Mouse (Mus musculus): ENCODE results near the gene Pkd1l3. TPM values are rescaled to one million over a fixed set of nuclear protein-coding genes. Genes with fewer than 3 reads are reported as not detected.

Gene Pkd1l3
- total RNA-seq (2023): 0.61 TPM

DNA sequence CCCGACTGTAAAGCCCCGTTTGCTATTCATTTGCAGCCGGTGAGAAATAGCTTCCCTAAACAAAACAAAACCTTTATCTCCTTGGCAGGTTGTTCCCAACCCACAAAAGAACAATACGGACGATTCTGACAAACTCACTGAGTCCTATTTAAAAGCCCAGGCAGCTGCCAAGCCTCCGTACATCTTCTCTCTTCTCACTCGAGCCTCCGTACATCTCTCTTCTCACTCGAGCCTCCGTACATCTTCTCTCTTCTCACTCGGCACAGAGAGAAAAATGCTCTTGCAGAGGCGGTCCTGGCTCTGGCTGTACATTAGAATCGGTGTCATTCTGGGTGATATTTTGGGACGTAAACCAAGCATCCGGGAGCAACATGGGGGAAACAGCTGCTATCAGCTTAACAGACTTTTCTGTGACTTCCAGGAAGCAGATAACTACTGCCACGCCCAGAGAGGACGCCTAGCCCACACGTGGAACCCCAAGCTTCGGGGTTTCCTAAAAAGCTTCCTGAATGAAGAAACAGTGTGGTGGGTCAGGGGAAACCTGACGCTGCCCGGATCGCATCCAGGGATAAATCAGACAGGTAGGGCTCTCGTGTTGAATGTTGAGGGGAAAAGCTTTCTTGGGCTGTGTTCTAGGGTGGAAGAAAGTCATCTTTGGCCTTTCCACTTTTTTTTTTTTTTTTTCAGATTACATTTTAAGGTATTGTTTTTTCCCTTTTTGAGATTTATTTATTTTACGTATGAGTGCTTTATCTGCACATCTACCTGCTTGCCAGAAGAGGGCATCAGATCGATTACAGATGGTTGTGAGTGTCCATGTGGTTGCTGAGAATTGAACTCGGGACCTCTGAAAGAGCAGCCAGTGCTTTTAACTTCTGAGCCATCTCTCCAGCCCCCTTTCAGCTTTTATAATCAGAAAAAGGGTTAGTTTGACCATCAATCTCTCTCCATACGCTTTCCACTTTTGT, at the start of gene Pkd1l3:
TSS of gene Pkd1l3 (plus strand) at position 275 of the 968 bp plus-strand sequence.

DNA sequence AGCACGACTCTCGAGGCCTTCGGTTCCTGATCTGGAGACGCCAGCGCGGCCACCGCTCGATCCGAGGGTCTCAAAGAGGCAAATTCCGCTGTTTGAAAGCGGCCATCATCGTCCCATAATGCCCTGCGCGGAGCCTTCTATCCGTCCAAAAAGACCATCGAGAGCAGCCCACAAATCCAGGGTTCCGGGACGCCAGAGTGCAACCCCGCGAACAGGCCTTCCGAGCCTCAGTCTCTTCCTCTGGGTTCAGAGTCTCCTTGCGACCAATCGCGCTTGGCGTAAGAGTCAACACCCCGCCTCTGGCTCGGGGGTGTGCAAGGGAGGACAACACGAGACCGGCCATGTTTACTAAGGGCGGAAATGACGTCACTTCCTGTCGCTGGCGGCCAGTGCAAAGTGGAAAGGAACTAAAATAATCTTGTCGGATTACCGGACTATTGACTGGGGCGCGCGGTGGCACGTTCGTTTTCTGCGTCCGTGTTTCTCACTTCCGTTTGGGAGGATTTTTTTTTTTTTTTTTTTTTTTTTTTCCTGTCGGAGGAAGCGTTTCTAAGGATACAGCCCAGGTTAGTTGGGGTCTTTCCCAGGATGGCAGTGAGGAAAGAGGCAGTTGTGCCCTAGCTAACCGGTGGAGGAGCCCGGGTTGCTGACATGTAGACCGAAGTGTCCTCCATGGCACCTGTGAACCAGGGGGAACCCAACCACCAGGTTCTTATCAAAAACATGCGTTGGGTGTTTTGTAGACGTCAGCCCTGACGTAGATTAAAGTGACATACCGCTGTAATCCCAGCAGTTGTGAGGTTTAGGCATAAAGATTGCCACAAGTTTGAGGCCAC, 48.6 kb upstream of the Pkd1l3 start, which contains the start of the genes Dhx38 and Txnl4b:
TSS of gene Dhx38 (minus strand) at position 364 of the 836 bp plus-strand sequence.
TSS of gene Txnl4b (plus strand) at position 395 of the 836 bp plus-strand sequence.

DNA sequence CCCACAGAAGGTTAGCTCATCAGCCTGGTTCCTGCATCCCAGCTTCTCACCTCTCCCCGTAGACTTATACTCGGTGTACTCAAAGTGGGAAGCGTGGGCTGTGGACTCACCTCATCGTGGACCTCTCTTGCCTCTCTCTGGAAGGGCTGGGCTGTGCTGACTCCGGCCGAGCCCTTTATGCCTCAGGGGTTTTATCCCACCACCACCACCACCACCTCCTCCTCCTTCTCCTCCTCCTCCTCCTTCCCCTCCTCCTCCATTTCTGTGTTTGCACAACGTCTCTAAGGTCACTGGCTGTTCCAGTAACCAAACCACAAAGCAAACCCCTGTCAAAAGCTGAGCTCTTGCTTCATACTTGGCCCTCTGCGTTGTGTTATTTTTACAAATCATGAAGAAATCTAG, 35.4 kb upstream of the Pkd1l3 start, which contains the start of gene Hp:
TSS of gene Hp (minus strand) at position 273 of the 402 bp plus-strand sequence.

DNA sequence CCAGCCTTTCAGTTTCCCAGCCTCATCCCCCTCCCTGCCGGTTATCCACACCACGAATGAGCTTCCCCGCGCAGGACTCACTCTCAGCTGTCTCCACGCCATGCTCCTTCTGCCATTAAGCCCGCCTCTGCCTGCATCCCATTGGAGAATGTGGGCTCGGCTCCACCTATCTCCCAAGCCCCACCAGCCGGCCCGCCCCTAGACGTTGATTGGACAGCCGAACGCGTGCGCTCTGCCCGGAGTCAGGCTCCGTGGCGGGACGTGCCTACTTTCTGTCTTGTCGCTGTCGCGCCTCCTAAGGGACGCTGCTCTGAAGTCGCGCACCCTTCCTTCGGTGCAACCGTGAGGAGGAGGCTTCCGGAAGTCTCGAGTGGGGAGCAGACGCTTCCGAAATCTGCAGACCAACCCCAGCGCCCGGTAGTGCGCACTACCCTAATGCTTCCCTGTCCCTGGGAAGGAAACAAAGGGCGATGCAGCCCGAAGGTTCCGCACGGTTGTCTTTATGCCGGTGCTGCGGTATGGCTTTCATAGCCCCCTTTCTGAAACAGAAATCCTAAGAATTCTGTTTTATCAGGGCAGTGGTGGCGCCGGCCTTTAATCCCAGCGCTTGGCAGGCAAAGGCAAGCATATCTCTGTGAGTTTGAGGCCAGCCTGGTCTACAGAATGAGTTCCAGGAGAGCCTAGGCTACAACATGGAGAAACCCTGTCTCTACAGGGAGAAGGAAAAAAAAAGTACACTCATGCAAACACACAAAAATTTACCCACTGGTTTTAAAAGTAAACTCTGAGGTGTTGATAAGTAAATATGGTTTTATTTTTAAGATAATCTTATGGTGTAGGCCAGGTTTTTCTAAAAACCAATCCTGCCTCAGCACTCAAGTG, 5.8 kb upstream of the Pkd1l3 start, which contains the start of gene Dhodh:
TSS of gene Dhodh (minus strand) at position 403 of the 882 bp plus-strand sequence.

DNA sequence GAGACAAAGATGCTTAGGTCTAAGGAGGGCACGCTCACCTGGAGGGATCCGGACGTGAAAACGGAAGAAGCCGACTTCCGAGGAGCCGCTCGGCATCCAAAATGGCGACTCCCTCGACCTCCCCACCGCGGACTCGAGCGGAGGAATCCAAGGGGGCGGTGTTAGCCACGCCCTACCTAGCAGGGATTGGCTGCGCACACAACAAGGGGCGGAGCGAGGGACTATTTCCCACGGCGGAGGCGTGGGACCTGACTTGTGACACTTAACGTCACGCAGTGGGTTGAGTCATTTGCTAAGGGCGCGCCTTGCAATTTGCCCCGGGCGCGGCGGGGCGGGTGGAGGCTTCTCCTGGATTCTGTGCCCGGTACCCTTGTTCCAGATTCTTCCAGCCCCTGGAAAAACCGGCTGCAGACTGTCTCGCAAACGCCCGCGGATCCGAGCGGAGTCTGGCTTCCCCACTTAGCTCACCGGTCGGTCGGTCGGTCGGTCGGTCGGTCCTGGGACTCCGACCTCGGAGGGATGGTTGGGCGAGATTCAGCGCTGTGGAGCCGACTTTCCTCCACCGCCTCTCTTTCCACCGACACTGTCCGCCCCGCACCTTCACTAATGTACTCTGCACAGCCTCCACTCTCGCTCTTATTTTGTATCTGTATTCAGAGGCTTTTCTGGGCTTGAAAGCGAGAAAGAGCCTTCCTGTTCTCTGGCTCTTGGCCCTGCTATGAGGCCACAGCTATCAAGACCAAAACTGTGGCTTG, 79.0 kb downstream of the Pkd1l3 start, which contains the start of gene Ist1:
TSS of gene Ist1 (minus strand) at position 115 of the 755 bp plus-strand sequence.

DNA sequence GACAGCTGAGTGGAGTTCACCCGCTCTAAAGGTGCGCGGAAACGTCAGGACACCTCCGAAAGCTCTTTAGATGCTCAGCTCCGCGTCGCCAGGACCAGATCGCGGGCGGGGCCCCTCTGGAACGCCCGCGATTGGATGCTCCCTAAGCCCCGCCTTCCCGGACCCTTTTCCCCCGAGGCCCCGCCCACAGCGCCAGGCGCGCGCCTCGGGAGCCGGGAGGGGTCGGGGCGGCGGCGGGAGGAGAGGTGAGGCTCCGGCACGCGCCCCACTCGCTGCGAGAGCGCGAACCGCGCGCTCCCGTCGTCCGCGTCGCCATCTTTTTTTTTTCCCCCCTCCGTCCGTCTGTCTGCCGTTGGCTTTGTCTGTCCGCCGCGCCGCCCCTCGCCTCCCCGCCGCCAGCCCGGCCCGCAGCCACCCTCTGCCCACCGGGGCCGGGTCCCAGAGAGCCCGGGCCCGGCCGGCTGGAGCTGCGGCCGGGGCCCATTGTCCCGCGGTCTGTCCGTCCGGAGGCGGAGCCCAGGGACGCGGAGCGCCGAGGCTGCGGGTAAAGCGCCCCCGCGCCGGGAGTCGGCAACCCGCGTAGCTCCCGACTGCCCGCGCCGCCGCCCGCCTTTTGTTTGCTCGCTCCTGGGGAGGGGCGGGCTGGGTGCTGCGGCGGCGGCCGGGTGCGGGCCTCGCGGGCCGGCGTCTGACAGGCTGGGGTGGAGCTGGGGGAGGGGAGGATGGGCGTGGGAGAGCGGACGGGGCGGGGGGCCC, 91.2 kb downstream of the Pkd1l3 start, which contains the start of gene Zfp821:
TSS of gene Zfp821 (plus strand) at position 227 of the 756 bp plus-strand sequence.

Other genes with a start within 250 kb of the Pkd1l3 start
- not detected for gene Pmfbp1, start 120.5 kb upstream of the Pkd1l3 start, total RNA-seq (2023)
- 69.5 TPM for gene Dhx38, start 48.7 kb upstream of the Pkd1l3 start, total RNA-seq (2023)
- 5.3 TPM for gene Txnl4b, start 48.6 kb upstream of the Pkd1l3 start, total RNA-seq (2023)
- 1.4 TPM for gene Hp, start 35.3 kb upstream of the Pkd1l3 start, total RNA-seq (2023)
- gene Dhodh, start 5.8 kb upstream of the Pkd1l3 start, total RNA-seq (2023): 23.3 TPM
- 86.5 TPM for gene Ist1, start 78.7 kb downstream of the Pkd1l3 start, total RNA-seq (2023)
- gene Zfp821, start 91.0 kb downstream of the Pkd1l3 start, total RNA-seq (2023): 5.0 TPM
- 27.3 TPM for gene Atxn1l, start 123.2 kb downstream of the Pkd1l3 start, total RNA-seq (2023)
- gene Ap1g1, start 164.0 kb downstream of the Pkd1l3 start, total RNA-seq (2023): 75.4 TPM

Measured in CD8-positive naive resting alpha-beta T cell, adult 57 days (primary cell).